ENCODE assay signal across 8 mouse cellular contexts in genomic region chr1:90914948-90915569, GRCm38 (mm10). TPM values are rescaled to one million over a fixed set of nuclear protein-coding genes. Genes with fewer than 3 reads are reported as not detected.
DNase-seq lines count a peak whose midpoint lies in the region; ATAC-seq and TF ChIP-seq lines count a peak whose summit lies in the region.

Gene Mlph, plus strand, starts transcription at chr1:90915085.

- H3K27ac ChIP-seq in forebrain, postnatal 0 days (ENCODE audit: low read depth, low read length): no peak within 1 kb of the TSS
- H3K27ac ChIP-seq in hindbrain, postnatal 0 days: no peak within 1 kb of the TSS
- no peak within 1 kb of the TSS for H3K27ac ChIP-seq in liver, embryonic 14.5 days
- no peak within 1 kb of the TSS for H3K27ac ChIP-seq in neural tube, embryonic 15.5 days (replicated peaks)

- ATAC-seq in forebrain, postnatal 0 days: peak; percentile 16; the same call in 1 of the 2 replicates
- ATAC-seq in hindbrain, postnatal 0 days: peak; percentile 25; the same call in 1 of the 2 replicates
- no peak for ATAC-seq in liver, embryonic 14.5 days (ENCODE audit: insufficient read depth)
- no peak for ATAC-seq in neural tube, embryonic 15.5 days (ENCODE audit: low FRiP score)

- H3K4me2 ChIP-seq in forebrain, postnatal 0 days (ENCODE audit: low read depth): peak within 1 kb of the TSS; percentile 28
- peak within 1 kb of the TSS; percentile 49 for H3K4me2 ChIP-seq in hindbrain, postnatal 0 days (ENCODE audit: low read depth, low read length)
- H3K4me2 ChIP-seq in liver, embryonic 14.5 days (ENCODE audit: low read depth): 0 out of 2 replicates have a peak within 1 kb of the TSS, but pooled peaks have one; percentile 11
- H3K4me2 ChIP-seq in neural tube, embryonic 15.5 days: peak within 1 kb of the TSS; percentile 47

- no peak for TF ChIP-seq EP300 in liver, embryonic 14.5 days (IDR thresholded peaks at IDR 0.05; ENCODE audit: low read depth)

- H3K9ac ChIP-seq in forebrain, postnatal 0 days: no peak within 1 kb of the TSS
- no peak within 1 kb of the TSS for H3K9ac ChIP-seq in hindbrain, postnatal 0 days (replicated peaks; ENCODE audit: low read length)
- no peak within 1 kb of the TSS for H3K9ac ChIP-seq in liver, embryonic 14.5 days (replicated peaks)
- no peak within 1 kb of the TSS for H3K9ac ChIP-seq in neural tube, embryonic 15.5 days (replicated peaks)

- 4% methylated on average over 18 of the region's 18 CpGs for WGBS in forebrain, postnatal 0 days
- WGBS in hindbrain, postnatal 0 days: 11% methylated on average over 18 of the region's 18 CpGs
- WGBS in liver, embryonic 14.5 days (ENCODE audit: insufficient replicate concordance): 9% methylated on average over 18 of the region's 18 CpGs
- WGBS in neural tube, embryonic 15.5 days: 12% methylated on average over 18 of the region's 18 CpGs

- H3K4me3 ChIP-seq in forebrain, postnatal 0 days (ENCODE audit: low read depth, low read length): no peak within 1 kb of the TSS
- peak within 1 kb of the TSS; percentile 14 for H3K4me3 ChIP-seq in hindbrain, postnatal 0 days (ENCODE audit: low read length)
- no peak within 1 kb of the TSS for H3K4me3 ChIP-seq in liver, embryonic 14.5 days (ENCODE audit: insufficient read depth in 1 of 2, low read depth in 2 of 2, low read length in 2 of 2)
- H3K4me3 ChIP-seq in neural tube, embryonic 15.5 days (replicated peaks): peak within 1 kb of the TSS; percentile 9

- no peaks in the 10 kb centered on the region; the same call in 1 of the 2 replicates for H3K27me3 ChIP-seq in forebrain, postnatal 0 days (ENCODE audit: insufficient read depth, low read length)
- no peaks in the 10 kb centered on the region for H3K27me3 ChIP-seq in hindbrain, postnatal 0 days (ENCODE audit: insufficient read depth, low read length)
- H3K27me3 ChIP-seq in liver, embryonic 14.5 days (ENCODE audit: control insufficient read depth, insufficient read depth, low read length): no peaks in the 10 kb centered on the region
- H3K27me3 ChIP-seq in neural tube, embryonic 15.5 days (replicated peaks): peaks cover 3% of the 10 kb centered on the region; the same call in 1 of the 2 replicates

- peak; percentile 33 for DNase-seq in right cerebral cortex, postnatal 14 days
- DNase-seq in right cerebral cortex, postnatal 25 days: no peak
- DNase-seq in forebrain, postnatal 0 days: no peak
- peak; percentile 70 for DNase-seq in hindbrain, postnatal 0 days (ENCODE audit: low spot score)
- DNase-seq in liver, embryonic 14.5 days (ENCODE audit: low read depth in 3 of 3, low spot score in 3 of 3): no peak
- no peak for DNase-seq in cerebellum, adult 9-10 months
- DNase-seq in left cerebral cortex, postnatal 36 days (ENCODE audit: low spot score in 2 of 2): no peak

- intact Hi-C loops in left cerebral cortex, postnatal 36 days (cut with DNase I): no loop called here

- no peaks in the 10 kb centered on the region for H3K4me1 ChIP-seq in forebrain, postnatal 0 days (ENCODE audit: insufficient read depth)
- H3K4me1 ChIP-seq in hindbrain, postnatal 0 days (ENCODE audit: insufficient read depth, low read length): peaks cover 9% of the 10 kb centered on the region
- H3K4me1 ChIP-seq in liver, embryonic 14.5 days (replicated peaks; ENCODE audit: control insufficient read depth in 2 of 2, insufficient read depth in 2 of 2, low read length in 1 of 2): no peaks in the 10 kb centered on the region
- H3K4me1 ChIP-seq in neural tube, embryonic 15.5 days: peaks cover 10% of the 10 kb centered on the region

- H3K36me3 ChIP-seq in forebrain, postnatal 0 days (ENCODE audit: insufficient read depth): no peaks in the 10 kb centered on the region
- H3K36me3 ChIP-seq in hindbrain, postnatal 0 days (ENCODE audit: insufficient read depth, low read length): no peaks in the 10 kb centered on the region
- H3K36me3 ChIP-seq in liver, embryonic 14.5 days (replicated peaks; ENCODE audit: control insufficient read depth, insufficient read depth, low read depth): no peaks in the 10 kb centered on the region
- no peaks in the 10 kb centered on the region for H3K36me3 ChIP-seq in neural tube, embryonic 15.5 days

- no peaks in the 10 kb centered on the region for H3K9me3 ChIP-seq in forebrain, postnatal 0 days (ENCODE audit: low read length)
- no peaks in the 10 kb centered on the region for H3K9me3 ChIP-seq in hindbrain, postnatal 0 days (ENCODE audit: low read length)
- no peaks in the 10 kb centered on the region for H3K9me3 ChIP-seq in liver, embryonic 14.5 days (ENCODE audit: control insufficient read depth, low read length)
- no peaks in the 10 kb centered on the region; the same call in none of the 2 replicates for H3K9me3 ChIP-seq in neural tube, embryonic 15.5 days (replicated peaks)

- no peak for TF ChIP-seq CTCF in forebrain, postnatal 0 days (IDR thresholded peaks at IDR 0.05; ENCODE audit: low read depth)
- TF ChIP-seq CTCF in hindbrain, postnatal 0 days (IDR thresholded peaks at IDR 0.05; ENCODE audit: low read depth): no peak
- no peak for TF ChIP-seq CTCF in liver, embryonic 14.5 days (IDR thresholded peaks at IDR 0.05; ENCODE audit: low read depth)

RNA-seq across cellular contexts. Expression of gene Mlph, which starts in this region (rescaled TPM):
- 0.14 and 0.38 TPM in 2 replicates for total RNA-seq in forebrain, postnatal 0 days (2014; rRNA removed)
- polyA plus RNA-seq in forebrain, postnatal 0 days (2015; fragmentation: Nextera tagmentation; extraction: Ambion mirVana): 0.19 and 0.33 TPM in 2 replicates
- total RNA-seq in hindbrain, postnatal 0 days (2014; rRNA removed): 0.63 and 0.72 TPM in 2 replicates
- polyA plus RNA-seq in hindbrain, postnatal 0 days (2015; fragmentation: Nextera tagmentation; extraction: Ambion mirVana): 0.19 and 0.51 TPM in 2 replicates
- 0.01 TPM in 1 of 2 replicates, not detected in the other for polyA plus RNA-seq in liver, embryonic 14.5 days (2012; rRNA removed)
- not detected in 2 replicates for polyA plus RNA-seq in liver, embryonic 14.5 days (2014; fragmentation: Nextera tagmentation; extraction: Ambion mirVana)
- 0.09 and 0.31 TPM in 2 replicates for polyA plus RNA-seq in neural tube, embryonic 15.5 days (2015; fragmentation: Nextera tagmentation; extraction: Ambion mirVana)
- 1 to 10 TPM in 1 of 2 experiments, under 1 TPM in 1; 0.69 to 1.1 TPM for total RNA-seq in left cerebral cortex, postnatal 36 days (2021)

Comparison
In these comparisons a context has a peak if more than half of its experiments do, and no peak if none do; other contexts are left out.
1. Peak in ATAC-seq and H3K4me2 ChIP-seq in forebrain, postnatal 0 days; RNA of the gene not detected or under 1 TPM.
2. Peak in DNase-seq, ATAC-seq, H3K4me3 ChIP-seq and H3K4me2 ChIP-seq in hindbrain, postnatal 0 days; RNA of the gene not detected or under 1 TPM.